Mouse (Mus musculus) bone marrow, adult 2 months (tissue): Measurements from ENCODE around the gene Gpx3.

Source experiments
- CTCF ChIP-seq: fragments of 200-500 bp; IDR thresholded peaks from 2 replicates; pipeline ENCODE4 v1.5.1; 2011; ENCODE audit warnings: low read length, control low read depth; ENCODE audit not compliant: control insufficient read depth, insufficient read depth
- POLR2A ChIP-seq: fragments of 200-500 bp; IDR thresholded peaks from 2 replicates; pipeline ENCODE4 v1.6.1; 2011; ENCODE audit warnings: low read depth, mild to moderate bottlenecking, control low read depth, low read length, borderline replicate concordance; ENCODE audit not compliant: control insufficient read depth

DNA sequence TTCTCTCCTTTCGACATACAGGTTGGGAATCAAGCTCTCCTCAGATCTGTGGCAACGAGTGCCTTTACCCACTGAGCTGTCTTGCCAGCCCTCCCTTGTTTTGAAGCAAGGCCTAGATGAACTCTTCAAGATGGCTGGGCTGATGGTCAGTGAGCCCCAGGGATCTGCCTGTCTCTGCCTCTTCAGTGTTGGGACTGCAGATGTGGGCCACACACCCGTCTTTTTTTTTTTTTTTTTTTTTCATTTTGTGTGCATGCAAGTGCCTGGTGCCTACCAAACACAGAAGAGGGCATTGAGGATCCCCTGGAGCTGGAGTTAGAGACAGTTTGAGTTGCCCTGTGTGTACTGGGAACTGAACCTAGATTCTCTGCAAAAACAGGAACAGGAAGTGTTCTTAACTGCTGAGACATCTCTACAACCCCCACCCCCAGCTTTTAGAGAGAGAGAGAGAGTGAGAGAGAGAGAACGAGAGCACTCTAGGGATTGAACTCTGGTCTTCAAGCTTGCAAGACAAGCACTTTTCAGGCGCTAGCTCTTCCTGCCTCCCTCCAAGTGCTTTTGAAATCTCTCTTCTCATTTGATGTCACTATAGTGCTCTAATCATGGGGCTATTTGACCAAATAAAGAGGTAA lies 17.9 kb upstream of the Gpx3 start:
- TF ChIP-seq POLR2A (no peak), CTCF (no peak)
